Mouse (Mus musculus) kidney, postnatal 0 days (tissue): ENCODE results near the gene Exosc3. TPM values are rescaled to one million over a fixed set of nuclear protein-coding genes. Genes with fewer than 3 reads are reported as not detected.
A peak's percentile ranks its signal among the peaks of the same experiment; 100 is the strongest.

Experiments used
- ATAC-seq: fragments of 200-750 bp; cut with Nextera tagmentation; replicated peaks from 2 replicates; pipeline ENCODE4 v1.8.0; 2017; ENCODE audit warnings: low read depth, moderate number of reproducible peaks, moderate TSS enrichment, moderate library complexity; ENCODE audit not compliant: low FRiP score
- DNase-seq: peaks from one replicate; pipeline ENCODE4 v3.0.0-alpha.2; 2016; ENCODE audit warnings: low spot score
- H3K27ac ChIP-seq: fragments of 300-500 bp; sonication (generic); 2 replicates; pipeline ENCODE4 v1.5.1; 2014; ENCODE audit warnings: mild to moderate bottlenecking
- H3K27me3 ChIP-seq: fragments of 300-500 bp; sonication (generic); 2 replicates; pipeline ENCODE4 v1.6.1; 2014; ENCODE audit warnings: low read length, mixed read lengths; ENCODE audit not compliant: insufficient read depth
- H3K36me3 ChIP-seq: fragments of 300-500 bp; sonication (generic); 2 replicates; pipeline ENCODE4 v1.6.1; 2014; ENCODE audit warnings: low read length, mixed read lengths; ENCODE audit not compliant: insufficient read depth
- H3K4me1 ChIP-seq: fragments of 300-500 bp; sonication (generic); replicated peaks from 2 replicates; pipeline ENCODE4 v1.6.1; 2014; ENCODE audit warnings: antibody characterized with exemption, low read length, mixed read lengths; ENCODE audit not compliant: insufficient read depth
- H3K4me2 ChIP-seq: fragments of 300-500 bp; sonication (generic); 2 replicates; pipeline ENCODE4 v1.6.1; 2014; ENCODE audit warnings: mild to moderate bottlenecking, low read length, moderate library complexity, mixed read lengths
- H3K4me3 ChIP-seq: fragments of 300-500 bp; sonication (generic); replicated peaks from 2 replicates; pipeline ENCODE4 v1.5.1; 2014; ENCODE audit warnings: low read depth, low read length
- H3K9ac ChIP-seq: fragments of 300-500 bp; sonication (generic); 2 replicates; pipeline ENCODE4 v1.6.1; 2014; ENCODE audit warnings: low read depth, low read length
- H3K9me3 ChIP-seq: fragments of 300-500 bp; sonication (generic); replicated peaks from 2 replicates; pipeline ENCODE4 v1.6.1; 2016; ENCODE audit warnings: low read length, inconsistent platforms, mixed read lengths
- CTCF ChIP-seq: IDR thresholded peaks from 2 replicates; pipeline ENCODE4 v1.5.1; 2016; ENCODE audit warnings: antibody characterized with exemption, low read depth, mild to moderate bottlenecking, moderate library complexity
- WGBS: fragments of 180-500 bp; shearing (Covaris S2); extraction: QIAGEN DNeasy Blood & Tissue Kit; methylation state at CpG from one replicate; pipeline ENCODE4 v1.1.7; 2014; 5-methylcytosine and 5-hydroxymethylcytosine counted together
- polyA plus RNA-seq: library from polyadenylated mRNA; unstranded; fragments of >200 nt; fragmentation: Nextera tagmentation; extraction: Ambion mirVana; gene quantifications from 2 replicates; pipeline ENCODE4 v1.2.1, GENCODE M21; 2015

Exosc3 gene
- polyA plus RNA-seq, 1 experiment from 2014 or later, result 76.7 TPM

GRCm38 (mm10) chr4:45287906-45288305 is 54.6 kb downstream of the Exosc3 start:
- no peaks in the 10 kb centered on the region for H3K9me3 ChIP-seq
- ATAC-seq, result no peak
- H3K27ac ChIP-seq, result no peak overlapping the region
- no peak overlapping the region for H3K4me2 ChIP-seq
- H3K36me3 ChIP-seq, result no peaks in the 10 kb centered on the region
- 82% methylated on average over 5 of the region's 5 CpGs for WGBS
- no peak for TF ChIP-seq CTCF
- no peak for DNase-seq
- no peak overlapping the region for H3K4me3 ChIP-seq
- no peak overlapping the region for H3K9ac ChIP-seq
- H3K27me3 ChIP-seq, result no peaks in the 10 kb centered on the region
- no peaks in the 10 kb centered on the region for H3K4me1 ChIP-seq

- DNase-seq (peak; percentile 45), ATAC-seq (no peak)
- Histone ChIP-seq H3K4me3 (no peak overlapping the region), H3K27ac (no peak overlapping the region), H3K4me2 (no peak overlapping the region), H3K36me3 (no peaks in the 10 kb centered on the region), H3K27me3 (no peaks in the 10 kb centered on the region), H3K9ac (no peak overlapping the region), H3K4me1 (no peaks in the 10 kb centered on the region), H3K9me3 (no peaks in the 10 kb centered on the region)
- WGBS, result 55% methylated on average over 3 of the region's 3 CpGs
- peak; percentile 72 for TF ChIP-seq CTCF
These were observed 56.2 kb downstream of the Exosc3 start for GRCm38 (mm10) chr4:45286318-45286717.

DNA sequence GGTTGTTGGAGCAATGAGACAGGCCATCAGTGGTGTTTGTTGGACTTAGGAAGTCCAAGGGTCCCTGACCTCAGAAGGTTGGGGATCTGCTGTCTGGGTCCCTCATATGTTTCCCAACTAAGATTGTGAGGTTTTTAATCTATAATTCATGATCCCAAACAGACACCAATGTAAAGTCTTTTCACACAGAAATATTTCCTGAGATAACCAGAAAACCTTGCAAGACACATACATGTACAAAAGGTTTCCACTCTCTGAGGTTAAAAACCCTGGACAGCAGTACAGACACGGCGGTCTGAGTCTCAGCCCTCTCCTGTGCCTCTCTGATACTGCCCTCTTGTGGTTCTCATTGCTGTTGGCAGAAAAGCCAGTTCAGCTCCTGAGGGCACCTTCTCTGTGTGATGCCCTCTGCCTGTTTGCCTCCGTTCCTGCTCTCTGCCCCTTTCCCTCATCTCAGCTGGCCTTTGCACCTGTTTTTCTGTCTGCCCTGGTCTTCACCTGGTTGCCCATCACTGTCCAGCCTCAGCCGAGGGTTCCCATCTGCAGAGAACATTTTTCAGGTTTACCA is 62.5 kb downstream of the Exosc3 start:
- DNase-seq, result peak; percentile 89
- peak; percentile 49; the same call in 1 of the 2 replicates for ATAC-seq
- WGBS, result 20% methylated on average over 4 of the region's 4 CpGs
- TF ChIP-seq CTCF, result peak; percentile 99
- H3K36me3 ChIP-seq, result no peaks in the 10 kb centered on the region
- no peak overlapping the region for H3K4me2 ChIP-seq
- no peak overlapping the region for H3K27ac ChIP-seq
- no peaks in the 10 kb centered on the region for H3K4me1 ChIP-seq
- no peaks in the 10 kb centered on the region for H3K27me3 ChIP-seq
- no peak overlapping the region for H3K9ac ChIP-seq
- no peak overlapping the region for H3K4me3 ChIP-seq
- H3K9me3 ChIP-seq, result no peaks in the 10 kb centered on the region

DNA sequence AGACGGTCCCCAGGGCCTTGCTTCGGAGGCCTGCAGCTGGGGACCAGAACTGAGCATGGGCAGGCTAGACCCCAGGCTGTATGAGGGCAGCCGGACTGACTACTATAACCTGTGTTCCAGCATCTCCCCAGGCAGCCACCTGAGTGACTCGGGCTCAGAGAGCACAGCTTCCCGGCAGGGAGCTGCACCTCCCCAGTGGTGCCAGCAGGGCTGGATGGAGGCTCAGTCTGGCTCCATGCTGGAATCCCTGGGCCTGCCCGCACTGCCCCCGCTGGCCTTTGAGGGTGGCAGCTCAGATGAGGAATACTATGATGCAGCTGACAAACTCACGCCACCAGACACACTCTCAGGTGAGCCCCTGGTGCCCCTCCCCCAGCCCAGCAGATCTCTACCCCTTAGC is 63.2 kb downstream of the Exosc3 start:
- 61% methylated on average over 8 of the region's 8 CpGs for WGBS
- Histone ChIP-seq H3K36me3 (no peaks in the 10 kb centered on the region), H3K4me3 (no peak overlapping the region), H3K27ac (no peak overlapping the region), H3K4me2 (no peak overlapping the region), H3K4me1 (no peaks in the 10 kb centered on the region), H3K9ac (no peak overlapping the region), H3K9me3 (no peaks in the 10 kb centered on the region), H3K27me3 (no peaks in the 10 kb centered on the region)
- DNase-seq (peak; percentile 28), ATAC-seq (peak; percentile 56)
- TF ChIP-seq CTCF, result peak; percentile 44; the same call in 1 of the 2 replicates

DNA sequence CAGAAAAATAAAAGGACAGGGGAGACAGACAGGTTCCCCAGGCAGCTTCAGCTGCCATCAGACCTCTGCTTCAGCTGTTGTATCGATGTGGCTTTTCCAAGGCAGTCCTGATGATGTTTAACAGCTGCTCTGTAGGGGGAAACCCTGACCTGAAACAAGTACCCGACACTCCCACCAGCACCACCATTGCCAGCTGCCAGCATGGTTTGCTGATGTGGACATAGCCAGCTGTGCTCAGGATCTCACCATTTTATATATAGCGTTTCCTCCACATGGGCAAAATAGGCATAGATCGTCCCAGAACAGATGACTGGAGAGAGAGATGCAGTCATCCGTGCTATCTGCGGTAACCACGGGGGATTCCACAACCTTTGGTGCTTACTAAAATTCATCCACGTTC is 66.8 kb downstream of the Exosc3 start:
- 53% methylated on average over 8 of the region's 8 CpGs for whole genome bisulfite sequencing
- no peak for TF ChIP-seq CTCF
- no peaks in the 10 kb centered on the region for H3K4me1 ChIP-seq
- H3K9ac ChIP-seq, result no peak overlapping the region
- H3K27ac ChIP-seq, result no peak overlapping the region
- no peaks in the 10 kb centered on the region for H3K36me3 ChIP-seq
- no peaks in the 10 kb centered on the region for H3K9me3 ChIP-seq
- H3K4me2 ChIP-seq, result no peak overlapping the region
- no peaks in the 10 kb centered on the region for H3K27me3 ChIP-seq
- DNase-seq (peak; percentile 8), ATAC-seq (no peak)
- no peak overlapping the region for H3K4me3 ChIP-seq

- 72% methylated on average over 10 of the region's 10 CpGs for WGBS
- TF ChIP-seq CTCF, result no peak
- Histone ChIP-seq H3K36me3 (no peaks in the 10 kb centered on the region), H3K9me3 (no peaks in the 10 kb centered on the region), H3K27me3 (no peaks in the 10 kb centered on the region), H3K4me2 (no peak overlapping the region), H3K4me1 (no peaks in the 10 kb centered on the region), H3K27ac (no peak overlapping the region), H3K4me3 (no peak overlapping the region), H3K9ac (no peak overlapping the region)
- ATAC-seq (no peak; the same call in 1 of the 2 replicates), DNase-seq (peak; percentile 24)
These were observed 71.5 kb downstream of the Exosc3 start for GRCm38 (mm10) chr4:45271041-45271452.

DNA sequence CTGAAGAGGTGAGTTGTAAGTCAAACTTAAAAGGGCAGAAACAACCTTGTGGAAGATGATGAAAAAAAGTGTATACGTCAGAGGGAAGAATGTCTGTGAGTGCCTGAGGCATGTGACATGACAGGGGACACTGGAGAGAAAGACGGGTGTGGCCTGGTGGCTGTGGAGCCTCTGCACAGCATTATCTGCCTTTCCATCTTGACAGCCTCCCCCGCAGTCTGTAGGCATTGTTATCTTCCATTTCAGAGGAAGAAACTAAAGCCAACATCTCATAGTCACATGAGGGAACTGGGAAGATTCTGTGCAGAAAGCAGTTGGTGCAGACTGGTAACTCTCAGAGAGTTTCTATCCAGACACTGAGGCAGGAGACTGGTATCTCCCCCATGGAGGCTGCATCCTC is 74.6 kb downstream of the Exosc3 start:
- Histone ChIP-seq H3K9ac (no peak overlapping the region), H3K27ac (no peak overlapping the region), H3K9me3 (no peaks in the 10 kb centered on the region), H3K4me2 (no peak overlapping the region), H3K4me3 (no peak overlapping the region), H3K36me3 (no peaks in the 10 kb centered on the region), H3K4me1 (no peaks in the 10 kb centered on the region), H3K27me3 (no peaks in the 10 kb centered on the region)
- no peak for TF ChIP-seq CTCF
- ATAC-seq (no peak), DNase-seq (no peak)
- 55% methylated on average over 3 of the region's 3 CpGs for WGBS

Other genes starting within 250 kb of the Exosc3 start
- 313 and 347 TPM in 2 replicates for gene Tomm5, start 234.6 kb downstream of the Exosc3 start, polyA plus RNA-seq
- gene Frmpd1, start 157.9 kb downstream of the Exosc3 start, polyA plus RNA-seq, result 0.27 and 0.30 TPM in 2 replicates
- gene Trmt10b, start 45.6 kb downstream of the Exosc3 start, polyA plus RNA-seq, result 18.7 and 19.4 TPM in 2 replicates
- gene Dcaf10, start 631 bp downstream of the Exosc3 start, polyA plus RNA-seq, result 12.4 and 12.8 TPM in 2 replicates
- gene Slc25a51, start 66.0 kb upstream of the Exosc3 start, polyA plus RNA-seq, result 62.9 and 70.3 TPM in 2 replicates
- gene Shb, start 189.7 kb upstream of the Exosc3 start, polyA plus RNA-seq, result 5.4 and 6.6 TPM in 2 replicates